Mouse (Mus musculus): ENCODE measurements around the gene Gm10563.
"Not testable (repeated sequence)": the region's sequence is repeated elsewhere in the genome, so short reads cannot be mapped to it uniquely, and the experiment has no call there.

Gm10563 gene

GRCm38 (mm10) chr4:155645308-155645707 is at the start of gene Gm10563:
Gene Gm10563, minus strand, starts transcription at chr4:155645408.
- not testable (repeated sequence) for DNase-seq (ENCODE audit: low read depth, low spot score)

DNA sequence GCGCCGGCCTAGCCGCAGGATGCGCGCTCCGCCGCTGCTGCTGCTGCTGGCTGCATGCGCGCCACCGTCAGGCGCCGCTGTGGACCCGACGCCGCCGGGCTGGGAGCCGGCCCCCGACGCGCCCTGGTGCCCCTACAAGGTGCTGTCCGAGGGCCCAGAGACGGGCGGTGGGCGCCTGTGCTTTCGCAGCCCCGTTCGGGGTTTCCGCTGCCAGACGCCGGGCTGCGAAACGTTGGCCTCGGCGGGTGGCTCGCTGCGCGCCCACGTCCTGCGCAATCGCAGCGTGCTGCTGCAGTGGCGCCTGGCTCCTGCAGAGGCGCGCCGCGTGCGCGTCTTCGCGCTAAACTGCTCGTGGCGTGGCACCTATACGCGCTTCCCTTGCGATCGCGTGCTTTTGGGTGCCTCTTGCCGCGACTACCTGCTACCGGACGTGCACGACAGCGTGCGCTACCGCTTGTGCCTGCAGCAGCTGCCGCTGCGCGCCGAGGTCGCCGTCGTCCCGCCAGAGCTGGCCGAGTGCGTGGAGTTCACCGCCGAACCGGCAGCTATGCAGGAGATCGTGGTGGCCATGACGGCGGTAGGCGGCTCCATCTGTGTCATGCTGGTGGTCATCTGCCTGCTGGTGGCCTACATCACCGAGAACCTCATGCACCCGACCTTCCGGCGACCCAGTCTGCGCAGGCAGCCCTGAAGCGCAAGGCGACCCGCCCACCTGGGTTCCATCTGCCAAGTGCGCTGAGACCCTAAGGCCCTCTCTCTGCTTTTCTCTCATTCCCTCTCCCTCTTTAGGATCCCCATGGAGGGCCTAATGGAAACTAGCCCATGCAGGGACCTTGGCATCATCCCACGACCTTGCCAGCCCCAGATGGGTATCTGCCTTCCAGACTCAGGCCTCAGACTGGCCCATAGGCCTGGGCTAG is 49.5 kb upstream of the Gm10563 start:
- DNase-seq (ENCODE audit: low read depth, low spot score), result peak; percentile 35

DNA sequence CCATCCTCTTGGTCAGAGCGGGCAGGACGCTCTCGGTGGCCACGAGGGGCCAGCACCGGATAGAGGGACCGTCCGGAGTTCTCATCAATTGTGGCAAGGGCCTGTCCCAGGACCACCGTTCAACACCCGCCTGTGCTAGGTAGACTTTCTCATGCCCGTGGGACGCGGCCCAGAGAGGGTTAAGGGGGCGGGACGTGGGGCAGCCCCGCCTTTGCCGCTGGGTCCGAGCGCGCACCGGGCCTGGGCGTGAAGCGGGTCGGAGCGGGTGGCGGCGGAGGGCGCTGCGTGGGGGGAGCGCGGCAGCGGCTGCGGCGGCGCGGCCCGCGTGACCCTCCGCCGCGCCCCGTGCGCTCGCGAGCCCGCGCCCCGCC is 48.9 kb upstream of the Gm10563 start, which contains the start of gene Fndc10:
Gene Fndc10, plus strand, starts transcription at position 232 of the 371 bp plus-strand sequence.
- peak; percentile 27 for DNase-seq (ENCODE audit: low read depth, low spot score)

DNA sequence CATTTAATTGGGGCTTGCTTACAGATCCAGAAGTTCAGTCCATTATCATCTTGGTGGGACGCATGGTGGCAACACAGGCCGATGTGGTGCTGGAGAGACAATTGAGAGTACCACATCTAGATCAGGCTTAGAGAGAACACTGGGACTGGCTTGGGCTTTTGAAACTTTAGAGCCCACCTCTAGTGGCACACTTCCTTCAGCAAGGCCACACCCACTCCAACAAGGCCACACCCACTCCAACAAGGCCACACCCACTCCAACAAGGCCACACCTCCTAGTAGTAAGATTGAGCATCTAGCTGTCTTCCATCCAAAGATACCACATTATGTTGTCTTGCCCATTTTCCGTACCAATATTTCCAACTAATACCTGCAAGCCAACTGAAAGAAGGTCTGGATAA is 47.2 kb upstream of the Gm10563 start:
- DNase-seq (ENCODE audit: low read depth, low spot score), result no peak

DNA sequence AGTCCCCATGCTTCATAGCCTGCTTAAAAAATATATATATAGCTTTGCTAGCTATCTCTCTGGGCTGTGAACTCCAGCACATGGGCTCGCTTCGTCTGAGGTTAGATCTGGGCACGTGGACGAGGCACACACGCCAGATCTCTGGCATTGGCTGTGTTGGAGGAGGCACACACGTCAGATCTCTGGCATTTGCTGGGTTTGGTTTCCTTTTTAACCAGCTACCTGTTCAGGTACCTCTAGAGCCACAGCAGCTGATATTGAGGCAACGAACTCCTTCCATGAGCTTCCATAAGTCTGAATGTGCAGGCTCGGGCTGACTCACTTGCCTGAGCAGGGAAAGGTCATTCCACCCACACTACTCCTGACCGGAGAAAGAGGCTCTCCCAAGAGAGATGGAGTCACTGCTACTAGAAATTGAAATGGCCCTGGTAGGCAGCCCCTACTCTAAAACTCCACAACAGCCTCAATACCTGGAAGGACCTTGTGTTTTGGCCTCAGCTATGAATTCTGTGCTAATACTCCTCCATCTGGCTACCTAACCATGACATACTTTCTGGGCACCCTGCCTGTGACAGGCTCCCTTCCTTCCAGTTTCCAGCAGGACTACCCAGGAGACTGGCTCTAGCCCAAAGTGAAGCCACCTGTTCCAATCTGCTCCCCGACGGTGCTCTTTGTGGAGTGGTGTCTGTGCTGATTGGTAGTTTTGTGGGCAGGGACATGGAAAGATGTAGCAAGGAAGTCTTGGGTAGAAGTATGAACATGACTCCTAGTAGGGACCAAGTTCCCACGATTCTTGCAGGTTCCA is 45.6 kb upstream of the Gm10563 start:
- no peak for DNase-seq (ENCODE audit: low read depth, low spot score)

GRCm38 (mm10) chr4:155687764-155688163 is 42.6 kb upstream of the Gm10563 start:
- DNase-seq (ENCODE audit: low read depth, low spot score), result not testable (repeated sequence)

DNA sequence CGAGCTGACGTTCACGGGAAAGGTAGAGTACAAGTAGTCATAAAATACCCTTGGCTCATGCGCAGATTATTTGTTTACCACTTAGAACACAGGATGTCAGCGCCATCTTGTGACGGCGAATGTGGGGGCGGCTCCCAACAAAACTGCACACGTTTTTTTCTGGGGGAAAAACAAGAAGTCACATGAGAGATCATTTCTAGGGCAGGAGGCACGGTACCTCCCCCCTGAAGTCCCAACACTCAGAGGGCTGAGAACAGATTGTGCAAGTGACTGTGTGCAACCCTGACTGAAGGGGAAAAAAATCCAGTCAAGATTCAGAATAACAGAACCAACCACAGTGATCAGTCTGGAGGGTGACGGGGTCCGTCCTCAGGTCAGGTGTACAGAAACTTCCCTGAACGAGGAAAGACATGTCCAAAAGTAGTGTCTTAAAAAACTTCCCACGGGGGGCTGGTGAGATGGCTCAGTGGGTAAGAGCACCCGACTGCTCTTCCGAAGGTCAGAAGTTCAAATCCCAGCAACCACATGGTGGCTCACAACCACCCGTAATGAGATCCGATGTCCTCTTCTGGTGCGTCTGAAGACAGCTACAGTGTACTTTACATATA is 38.6 kb upstream of the Gm10563 start:
- DNase-seq (ENCODE audit: low read depth, low spot score), result not testable (repeated sequence)

GRCm38 (mm10) chr4:155675991-155676390 is 30.8 kb upstream of the Gm10563 start:
- DNase-seq (ENCODE audit: low read depth, low spot score), result no peak

DNA sequence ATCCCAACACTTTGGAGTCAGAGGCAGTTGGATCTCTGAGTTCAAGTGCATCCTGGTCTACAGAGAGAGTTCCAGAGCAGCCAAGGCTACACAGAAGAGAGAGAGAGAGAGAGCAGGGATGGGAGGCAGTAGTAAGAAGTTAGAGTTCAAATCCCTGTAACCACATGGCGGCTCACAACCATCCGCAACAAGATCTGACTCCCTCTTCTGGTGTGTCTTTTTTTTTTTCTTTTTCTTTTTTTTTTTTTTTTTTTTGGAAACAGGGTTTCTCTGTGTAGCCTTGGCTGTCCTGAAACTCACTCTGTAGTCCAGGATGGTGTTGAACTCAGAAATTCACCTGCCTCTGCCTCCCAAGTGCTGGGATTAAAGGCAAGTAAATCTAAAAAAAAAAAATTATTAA is 26.9 kb upstream of the Gm10563 start:
- DNase-seq (ENCODE audit: low read depth, low spot score), result no peak

DNA sequence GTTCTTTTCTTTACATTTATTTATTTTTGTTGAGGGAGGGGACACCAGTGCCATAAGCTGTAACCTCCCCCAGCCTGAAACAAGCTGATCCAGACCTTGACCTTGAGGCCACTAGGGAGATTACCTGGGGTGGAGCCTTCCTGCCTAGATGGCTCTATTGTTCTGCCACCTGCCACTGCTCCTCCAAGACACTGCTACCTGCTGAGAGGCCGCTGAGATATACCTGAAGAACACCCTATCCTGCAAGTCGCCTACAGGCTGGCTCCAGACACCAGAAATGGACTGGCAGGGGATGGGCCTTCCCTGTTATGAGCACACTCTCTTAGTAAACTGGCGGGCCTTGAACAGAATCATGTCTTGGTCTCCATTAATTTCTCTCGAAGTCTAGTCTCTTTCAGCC is 25.0 kb upstream of the Gm10563 start:
- not testable (repeated sequence) for DNase-seq (ENCODE audit: low read depth, low spot score)

GRCm38 (mm10) chr4:155669598-155670075 is 24.4 kb upstream of the Gm10563 start:
- DNase-seq (ENCODE audit: low read depth, low spot score), result no peak

GRCm38 (mm10) chr4:155668689-155669597 is 23.7 kb upstream of the Gm10563 start, which contains the start of gene Mib2:
Gene Mib2, minus strand, starts transcription at chr4:155669198.
- DNase-seq (ENCODE audit: low read depth, low spot score), result peak; percentile 93

GRCm38 (mm10) chr4:155666903-155667302 is 21.7 kb upstream of the Gm10563 start:
- DNase-seq (ENCODE audit: low read depth, low spot score), result no peak

DNA sequence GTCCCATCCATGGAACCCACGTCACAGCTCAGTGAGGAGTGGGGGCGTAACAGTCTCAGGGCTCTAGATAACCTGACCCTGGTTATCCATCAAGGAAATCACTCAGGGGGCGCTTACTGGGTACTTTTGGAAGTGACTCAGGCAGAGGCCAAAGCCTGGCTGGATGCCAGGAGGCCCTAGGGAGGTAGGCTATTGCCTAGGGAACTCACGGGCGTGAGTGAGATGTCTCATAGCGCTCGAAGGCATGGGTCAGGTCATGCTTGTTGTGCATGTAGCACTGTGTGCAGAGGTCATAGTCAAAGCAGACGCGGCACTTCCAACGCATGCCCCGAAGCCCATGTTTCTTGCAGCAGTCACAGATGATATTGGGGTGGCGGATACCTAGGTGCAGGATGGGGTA is 15.4 kb upstream of the Gm10563 start:
- no peak for DNase-seq (ENCODE audit: low read depth, low spot score)

DNA sequence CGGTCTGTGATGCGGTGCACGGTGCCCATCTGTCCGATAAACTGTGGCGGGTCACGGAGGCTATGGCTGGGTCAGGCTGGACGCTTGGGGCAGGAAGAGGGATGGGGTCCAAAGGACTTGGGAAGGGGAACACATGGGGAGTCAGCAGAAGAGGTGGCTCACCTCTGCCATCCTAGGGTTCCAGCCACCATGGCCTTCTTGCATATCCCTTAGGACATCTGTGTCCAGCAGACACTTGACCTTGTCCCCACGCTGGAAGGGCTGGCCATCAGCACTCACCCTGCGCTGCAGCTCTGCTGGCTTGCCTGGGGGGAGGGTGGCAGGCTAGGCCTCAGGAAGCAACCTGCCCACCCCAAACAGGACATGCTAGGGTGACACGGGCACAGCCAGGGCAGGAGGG is 13.8 kb upstream of the Gm10563 start:
- no peak for DNase-seq (ENCODE audit: low read depth, low spot score)

GRCm38 (mm10) chr4:155656214-155656751 is 11.1 kb upstream of the Gm10563 start:
- no peak for DNase-seq (ENCODE audit: low read depth, low spot score)

DNA sequence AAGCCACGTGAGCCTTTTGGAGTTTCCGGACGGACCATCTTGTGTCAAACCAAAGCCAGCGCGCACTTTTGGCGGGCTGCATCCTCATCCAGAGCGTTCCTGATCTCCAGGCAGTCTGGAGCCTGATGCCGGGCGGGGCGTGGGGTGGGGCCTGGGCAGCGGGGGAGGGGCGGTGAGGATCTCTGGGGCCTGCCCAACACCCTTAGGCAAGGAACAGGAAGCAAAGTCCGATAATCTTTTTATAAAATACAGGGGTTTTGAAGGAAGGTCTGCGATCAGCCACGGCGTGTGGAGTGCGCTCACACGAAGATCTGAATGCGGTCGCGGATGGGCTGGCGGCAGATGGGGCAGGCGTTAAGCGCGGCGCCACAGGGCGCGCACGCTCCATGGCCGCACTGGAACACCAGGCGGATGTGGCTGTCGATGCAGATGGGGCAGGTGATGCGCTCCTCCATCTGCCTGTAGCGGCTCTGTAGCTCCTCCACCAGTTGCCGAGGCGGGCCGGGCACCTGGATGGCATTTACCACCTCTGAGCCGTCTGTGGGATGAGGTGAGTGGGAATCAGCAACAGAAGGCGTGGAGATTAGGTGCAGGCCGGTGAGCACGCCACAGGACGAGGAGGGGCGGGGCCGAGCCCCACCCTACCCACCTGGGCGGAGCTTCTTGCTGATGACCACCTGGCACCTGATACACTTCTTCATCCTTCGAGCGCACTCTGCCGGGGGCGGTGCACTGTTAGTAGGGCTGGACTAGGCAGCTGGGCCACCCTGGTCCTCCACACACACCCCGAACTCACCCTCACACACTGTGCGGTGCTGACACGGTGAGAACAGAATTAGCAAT is 9.5 kb upstream of the Gm10563 start:
- DNase-seq (ENCODE audit: low read depth, low spot score), result no peak

DNA sequence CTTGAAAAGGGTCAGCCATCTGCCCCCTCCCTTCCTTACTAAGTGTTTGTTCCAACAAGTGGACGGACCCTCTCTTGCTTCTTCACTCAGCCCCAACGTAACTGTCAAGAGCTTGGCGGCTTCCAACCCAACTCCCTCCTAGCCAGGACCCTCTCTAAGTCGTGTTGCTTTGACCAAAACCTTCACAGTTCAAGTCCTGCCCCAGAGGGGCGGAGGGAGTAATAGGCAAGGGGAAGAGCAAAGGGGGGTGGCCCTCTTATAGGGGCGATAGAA is 8.9 kb upstream of the Gm10563 start:
- DNase-seq (ENCODE audit: low read depth, low spot score), result no peak

GRCm38 (mm10) chr4:155653451-155654182 is 8.4 kb upstream of the Gm10563 start:
- no peak for DNase-seq (ENCODE audit: low read depth, low spot score)

All from embryo, embryonic 11.5 days (tissue).